Mouse (Mus musculus) heart, embryonic 16.5 days (tissue): ENCODE measurements around the gene Pxylp1. TPM values are rescaled to one million over a fixed set of nuclear protein-coding genes. Genes with fewer than 3 reads are reported as not detected.

Source experiments
- ATAC-seq: fragments of 200-750 bp; cut with Nextera tagmentation; replicated peaks from 2 replicates; pipeline ENCODE4 v1.8.0; 2017; ENCODE audit warnings: moderate number of reproducible peaks; ENCODE audit not compliant: insufficient read depth, low FRiP score; ENCODE audit errors: extremely low read depth
- H3K27ac ChIP-seq: fragments of 300-500 bp; sonication (generic); 2 replicates; pipeline ENCODE4 v1.5.1; 2014; ENCODE audit warnings: mild to moderate bottlenecking, low read length, control low read depth, moderate library complexity
- H3K27me3 ChIP-seq: fragments of 300-500 bp; sonication (generic); 2 replicates; pipeline ENCODE4 v1.6.1; 2014; ENCODE audit warnings: low read length, mixed read lengths; ENCODE audit not compliant: control insufficient read depth, insufficient read depth
- H3K36me3 ChIP-seq: fragments of 300-500 bp; sonication (generic); 2 replicates; pipeline ENCODE4 v1.6.1; 2014; ENCODE audit not compliant: control insufficient read depth, insufficient read depth
- H3K4me1 ChIP-seq: fragments of 300-500 bp; sonication (generic); 2 replicates; pipeline ENCODE4 v1.6.1; 2014; ENCODE audit warnings: low read length, mixed read lengths; ENCODE audit not compliant: control insufficient read depth, insufficient read depth
- H3K4me2 ChIP-seq: fragments of 300-500 bp; sonication (generic); 2 replicates; pipeline ENCODE4 v1.6.1; 2014; ENCODE audit warnings: low read depth, mild to moderate bottlenecking, control low read depth, low read length
- H3K4me3 ChIP-seq: fragments of 300-500 bp; sonication (generic); 2 replicates; pipeline ENCODE4 v1.5.1; 2014; ENCODE audit warnings: mild to moderate bottlenecking, control low read depth, low read length
- H3K9ac ChIP-seq: fragments of 300-500 bp; sonication (generic); 2 replicates; pipeline ENCODE4 v1.6.1; 2014; ENCODE audit warnings: low read length, control low read depth
- H3K9me3 ChIP-seq: fragments of 300-500 bp; sonication (generic); replicated peaks from 2 replicates; pipeline ENCODE4 v1.6.1; 2016; ENCODE audit warnings: low read length; ENCODE audit not compliant: control insufficient read depth
- WGBS: fragments of 180-500 bp; shearing (Covaris S2); extraction: QIAGEN DNeasy Blood & Tissue Kit; methylation state at CpG from one replicate; pipeline ENCODE4 v1.1.7; 2014; 5-methylcytosine and 5-hydroxymethylcytosine counted together
- polyA plus RNA-seq: library from polyadenylated mRNA; unstranded; fragments of >200 nt; fragmentation: Nextera tagmentation; extraction: Ambion mirVana; gene quantifications from 2 replicates; pipeline ENCODE4 v1.2.1, GENCODE M21; 2015

Gene Pxylp1
- polyA plus RNA-seq, 1 experiment from 2014 or later = 25.8 TPM

DNA sequence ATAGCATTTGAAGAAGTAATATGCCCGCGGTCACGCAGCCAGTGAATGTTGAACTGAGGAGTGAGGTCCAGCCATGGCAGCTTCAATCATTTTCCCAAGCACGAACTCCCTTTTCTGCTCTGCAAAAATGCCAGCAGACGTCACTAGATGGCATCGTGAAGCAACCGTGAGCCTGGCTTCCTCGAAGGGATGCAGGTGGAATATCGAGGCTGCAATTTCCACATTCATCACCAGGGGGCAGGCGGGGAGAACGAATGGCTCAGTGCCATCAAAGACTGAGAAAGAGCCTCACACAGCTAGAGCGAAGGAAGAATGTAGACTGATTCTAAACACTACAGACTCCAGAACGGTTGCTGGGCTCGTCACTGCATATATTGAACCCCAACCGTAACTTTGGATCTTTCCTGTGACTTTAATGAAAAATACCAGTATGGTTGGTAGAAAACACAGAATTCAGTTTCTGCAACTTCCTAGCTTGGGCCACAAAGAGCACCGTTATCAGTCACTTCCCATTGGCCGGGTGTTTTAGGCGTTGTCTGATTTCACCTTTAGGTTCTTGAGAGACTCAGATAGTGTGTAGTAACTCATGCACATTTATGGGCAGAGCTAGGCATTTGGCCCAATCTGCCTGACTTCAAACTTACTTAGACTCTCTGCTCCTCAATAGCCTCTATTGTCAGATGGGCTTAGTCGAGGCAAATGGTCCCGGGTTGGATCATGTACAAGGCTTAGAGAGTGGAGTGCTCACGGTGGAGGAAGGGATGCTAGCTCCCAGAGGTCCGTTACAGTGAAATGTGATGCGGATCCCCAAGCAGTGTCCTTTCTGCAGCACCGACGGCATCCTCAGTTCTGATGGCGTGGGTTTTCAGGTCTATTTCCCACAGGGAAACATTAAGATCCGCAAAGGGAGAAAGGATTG is 24.4 kb upstream of the Pxylp1 start:
- Histone ChIP-seq H3K36me3 (no peaks in the 10 kb centered on the region), H3K9ac (no peak overlapping the region), H3K9me3 (0 out of 2 replicates have a peak, but pooled peaks cover 8% of the 10 kb centered on the region), H3K4me2 (0 out of 2 replicates have a peak overlapping the region, but pooled peaks have one; percentile 20), H3K4me1 (peaks cover 6% of the 10 kb centered on the region), H3K27me3 (peaks cover 2% of the 10 kb centered on the region; the same call in 1 of the 2 replicates), H3K4me3 (no peak overlapping the region), H3K27ac (no peak overlapping the region)
- WGBS = 33% methylated on average over 27 of the region's 27 CpGs
- peak; percentile 82 for ATAC-seq

DNA sequence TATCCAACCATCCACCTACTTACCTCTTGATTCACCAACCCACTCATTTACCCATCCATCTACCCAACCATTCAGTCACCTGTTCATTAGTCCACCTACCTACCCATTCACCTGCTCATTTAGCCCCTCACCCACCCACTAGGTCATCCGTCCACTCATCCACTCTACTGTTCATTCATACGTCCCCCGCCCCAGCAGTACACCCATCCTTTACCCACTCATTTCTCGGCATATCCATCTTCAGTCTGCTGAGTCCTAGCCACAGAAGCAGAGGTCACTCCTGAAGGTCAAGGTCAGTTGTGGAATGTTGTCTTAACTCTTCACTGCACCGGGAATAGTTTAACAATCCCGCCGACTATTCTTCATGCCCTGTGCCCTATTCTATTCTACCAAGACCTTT is 23.6 kb upstream of the Pxylp1 start:
- no peak; the same call in 1 of the 2 replicates for ATAC-seq
- peaks cover 6% of the 10 kb centered on the region for H3K4me1 ChIP-seq
- H3K9me3 ChIP-seq = 0 out of 2 replicates have a peak, but pooled peaks cover 8% of the 10 kb centered on the region
- no peak overlapping the region for H3K27ac ChIP-seq
- H3K4me3 ChIP-seq = no peak overlapping the region
- 40% methylated on average over 7 of the region's 7 CpGs for WGBS
- H3K36me3 ChIP-seq = no peaks in the 10 kb centered on the region
- no peak overlapping the region for H3K4me2 ChIP-seq
- no peaks in the 10 kb centered on the region for H3K27me3 ChIP-seq
- 0 out of 2 replicates have a peak overlapping the region, but pooled peaks have one; percentile 5 for H3K9ac ChIP-seq

DNA sequence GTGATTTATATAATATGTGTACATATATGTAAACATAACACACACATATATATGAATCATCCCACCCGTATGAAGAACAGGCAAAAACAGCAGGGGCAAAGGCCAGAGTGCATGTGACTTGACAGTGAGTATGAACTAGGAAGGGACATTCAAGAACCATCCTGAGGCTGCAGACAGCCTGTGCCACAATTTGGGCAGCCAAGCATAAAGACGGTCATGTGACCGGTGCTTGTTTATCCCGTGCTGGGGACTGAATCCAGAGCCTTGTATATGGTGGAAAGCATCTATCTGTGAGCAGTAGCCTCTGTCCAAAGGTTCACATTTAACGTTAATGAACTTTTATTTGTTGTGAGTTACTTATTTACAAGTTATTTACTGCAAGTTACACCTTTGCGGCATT is 22.4 kb upstream of the Pxylp1 start:
- no peak overlapping the region for H3K9ac ChIP-seq
- no peak overlapping the region for H3K27ac ChIP-seq
- 0 out of 2 replicates have a peak, but pooled peaks cover 8% of the 10 kb centered on the region for H3K9me3 ChIP-seq
- H3K36me3 ChIP-seq = no peaks in the 10 kb centered on the region
- H3K27me3 ChIP-seq = peaks cover 2% of the 10 kb centered on the region; the same call in 1 of the 2 replicates
- no peak overlapping the region for H3K4me2 ChIP-seq
- no peak overlapping the region for H3K4me3 ChIP-seq
- no peak for ATAC-seq
- peaks cover 6% of the 10 kb centered on the region for H3K4me1 ChIP-seq
- WGBS = 85% methylated on average over 6 of the region's 6 CpGs

DNA sequence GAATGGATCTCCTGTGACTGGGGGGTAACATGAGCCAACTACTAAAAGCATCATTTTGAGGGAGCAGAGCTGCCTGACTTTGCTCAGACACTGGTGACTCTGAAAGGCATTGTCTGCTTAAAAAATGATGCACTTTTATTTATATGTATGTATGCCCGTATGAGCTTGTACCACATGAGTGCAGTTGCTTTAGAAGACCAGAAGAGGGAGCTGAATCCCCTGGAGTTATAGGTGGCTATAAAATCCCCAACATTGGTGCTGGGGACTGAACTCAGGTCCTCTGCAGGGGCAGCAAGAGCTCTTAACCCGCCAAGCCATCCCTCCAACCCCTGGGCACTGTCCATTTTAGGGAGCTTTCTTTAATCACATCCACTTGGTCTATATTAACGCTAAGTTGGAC is 21.5 kb upstream of the Pxylp1 start:
- no peak for ATAC-seq
- Histone ChIP-seq H3K36me3 (no peaks in the 10 kb centered on the region), H3K9me3 (0 out of 2 replicates have a peak, but pooled peaks cover 3% of the 10 kb centered on the region), H3K4me1 (peaks cover 6% of the 10 kb centered on the region), H3K27me3 (peaks cover 2% of the 10 kb centered on the region; the same call in 1 of the 2 replicates), H3K27ac (no peak overlapping the region), H3K9ac (no peak overlapping the region), H3K4me3 (no peak overlapping the region), H3K4me2 (no peak overlapping the region)
- WGBS = 81% methylated on average over 3 of the region's 3 CpGs

DNA sequence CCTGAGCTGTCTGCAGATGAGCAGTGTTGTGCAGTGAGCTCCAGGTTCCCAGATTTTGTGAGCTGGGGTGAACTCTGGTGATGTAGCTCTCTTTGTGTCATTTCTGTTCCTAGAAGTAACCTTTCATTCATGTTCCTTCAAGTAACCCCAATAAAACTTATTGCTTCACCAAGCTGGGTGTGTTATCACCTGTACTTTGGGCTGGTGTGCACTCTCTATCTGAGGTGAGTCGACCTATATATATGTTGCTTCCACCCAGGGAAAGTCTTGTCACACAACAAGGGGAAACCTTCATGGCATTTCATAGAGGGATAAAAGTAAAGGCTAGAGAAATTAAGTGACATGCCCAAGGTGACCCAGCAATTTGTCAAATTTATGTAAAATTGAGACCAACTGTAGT is 17.0 kb upstream of the Pxylp1 start:
- no peak overlapping the region for H3K4me2 ChIP-seq
- H3K9ac ChIP-seq = no peak overlapping the region
- no peaks in the 10 kb centered on the region for H3K9me3 ChIP-seq
- no peaks in the 10 kb centered on the region for H3K4me1 ChIP-seq
- H3K4me3 ChIP-seq = no peak overlapping the region
- H3K36me3 ChIP-seq = no peaks in the 10 kb centered on the region
- peaks cover 2% of the 10 kb centered on the region; the same call in 1 of the 2 replicates for H3K27me3 ChIP-seq
- WGBS = 67% methylated on average over 1 of the region's 1 CpGs
- H3K27ac ChIP-seq = no peak overlapping the region
- ATAC-seq = no peak

DNA sequence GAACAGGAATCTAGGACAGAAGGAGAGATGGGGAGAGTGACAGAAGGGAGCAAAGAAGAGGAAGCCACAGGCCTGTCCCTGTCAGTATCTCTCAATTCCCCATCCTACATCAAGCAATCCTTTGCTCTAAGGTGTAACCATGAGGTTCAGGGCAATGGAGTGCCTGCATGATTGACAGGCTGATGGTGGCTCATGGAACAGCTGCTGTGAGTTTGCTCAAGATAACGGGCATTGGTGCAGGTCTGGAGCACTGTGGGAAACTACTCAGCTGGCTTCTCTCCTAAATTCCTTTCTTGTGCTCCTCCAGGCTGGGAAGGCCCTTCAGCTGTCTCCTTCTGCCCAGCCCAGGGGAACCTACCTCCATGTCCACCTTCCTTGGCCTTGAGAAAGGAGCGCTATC is 16.3 kb upstream of the Pxylp1 start:
- no peak overlapping the region for H3K4me2 ChIP-seq
- peaks cover 2% of the 10 kb centered on the region; the same call in 1 of the 2 replicates for H3K27me3 ChIP-seq
- no peak overlapping the region for H3K9ac ChIP-seq
- WGBS = 56% methylated on average over 2 of the region's 2 CpGs
- no peak for ATAC-seq
- H3K36me3 ChIP-seq = no peaks in the 10 kb centered on the region
- no peak overlapping the region for H3K27ac ChIP-seq
- H3K9me3 ChIP-seq = no peaks in the 10 kb centered on the region
- no peak overlapping the region for H3K4me3 ChIP-seq
- H3K4me1 ChIP-seq = no peaks in the 10 kb centered on the region

DNA sequence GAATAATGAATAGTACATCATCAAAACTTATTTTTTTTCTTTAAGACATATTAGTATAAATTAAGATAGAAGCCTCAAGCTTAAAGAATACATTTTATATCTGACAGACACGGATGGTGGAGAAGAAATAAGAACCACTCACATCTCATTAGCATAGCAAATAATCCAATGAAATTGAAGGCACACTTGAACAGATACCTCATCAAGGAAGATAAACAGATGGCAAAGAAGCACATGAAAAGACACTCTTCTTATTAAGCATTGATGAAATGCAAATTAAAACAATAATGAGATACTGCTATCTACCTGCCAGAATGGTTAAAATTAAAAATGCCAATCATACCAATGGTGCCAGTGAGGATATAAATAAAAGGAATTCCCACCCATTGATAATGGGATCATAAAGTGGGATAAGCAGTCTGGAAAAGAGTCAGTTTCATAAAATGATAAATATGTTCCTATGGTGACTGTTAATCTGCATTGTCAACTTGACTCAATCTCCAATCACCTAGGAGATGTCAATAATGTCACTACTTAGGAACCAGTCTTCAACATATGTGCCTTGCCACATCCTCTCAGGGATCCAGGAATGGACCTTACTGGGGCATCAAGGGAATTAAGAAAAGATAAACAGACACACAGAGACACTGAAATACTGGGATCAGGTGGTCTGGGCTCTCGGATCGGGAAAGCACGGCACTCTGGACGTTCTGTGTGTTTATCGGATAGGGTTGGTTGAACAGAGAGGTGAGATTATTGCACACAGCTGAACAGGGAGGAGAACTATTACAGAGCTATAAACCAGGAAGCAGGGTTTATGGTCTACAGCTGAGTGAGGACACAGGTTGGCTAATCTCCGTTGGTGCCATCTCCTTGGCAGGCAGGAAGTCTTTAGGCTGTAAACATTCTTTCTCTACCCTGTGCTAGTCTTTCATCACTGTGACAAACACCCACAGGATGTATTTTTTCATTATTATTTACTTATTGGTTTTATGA is 12.2 kb upstream of the Pxylp1 start:
- H3K27me3 ChIP-seq = no peaks in the 10 kb centered on the region
- no peaks in the 10 kb centered on the region for H3K9me3 ChIP-seq
- no peaks in the 10 kb centered on the region for H3K4me1 ChIP-seq
- WGBS = 81% methylated on average over 7 of the region's 7 CpGs
- no peaks in the 10 kb centered on the region for H3K36me3 ChIP-seq
- H3K27ac ChIP-seq = no peak overlapping the region
- ATAC-seq = no peak
- no peak overlapping the region for H3K9ac ChIP-seq
- no peak overlapping the region for H3K4me3 ChIP-seq
- no peak overlapping the region for H3K4me2 ChIP-seq

DNA sequence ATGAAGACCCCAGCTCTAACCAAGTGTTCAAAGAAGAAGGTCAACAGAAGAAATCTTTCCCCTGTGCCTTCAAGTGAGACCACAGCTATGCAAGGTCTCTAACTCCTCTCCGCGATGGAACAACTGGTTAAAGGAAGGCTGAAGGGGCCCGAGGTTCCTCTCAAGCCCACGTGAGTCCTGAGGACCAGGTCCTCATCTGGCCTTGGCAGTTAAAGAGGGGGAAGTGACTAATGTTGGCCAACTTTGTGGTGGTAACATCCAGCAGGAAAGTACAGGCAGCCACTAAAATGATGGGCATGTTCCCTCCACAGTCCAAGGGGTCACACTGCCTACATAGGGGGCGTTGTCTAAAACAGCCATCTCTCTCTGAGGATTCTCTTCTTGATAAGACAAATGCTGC is 7.2 kb upstream of the Pxylp1 start:
- Histone ChIP-seq H3K4me3 (no peak overlapping the region), H3K9me3 (peaks cover 3% of the 10 kb centered on the region; the same call in 1 of the 2 replicates), H3K36me3 (no peaks in the 10 kb centered on the region), H3K4me1 (no peaks in the 10 kb centered on the region), H3K4me2 (no peak overlapping the region), H3K27ac (no peak overlapping the region), H3K27me3 (no peaks in the 10 kb centered on the region), H3K9ac (no peak overlapping the region)
- ATAC-seq = no peak
- 73% methylated on average over 5 of the region's 5 CpGs for WGBS
